Mouse (Mus musculus) embryonic facial prominence, embryonic 11.5 days (tissue): Measurements from ENCODE around the gene Zfp36l2. TPM values are rescaled to one million over a fixed set of nuclear protein-coding genes. Genes with fewer than 3 reads are reported as not detected.
A peak's percentile ranks its signal among the peaks of the same experiment; 100 is the strongest.
"Not testable (repeated sequence)": the region's sequence is repeated elsewhere in the genome, so short reads cannot be mapped to it uniquely, and the experiment has no call there.

Source experiments
- ATAC-seq: fragments of 200-750 bp; cut with Nextera tagmentation; replicated peaks from 2 replicates; pipeline ENCODE4 v1.8.0; 2017; ENCODE audit warnings: low read depth; ENCODE audit not compliant: insufficient number of reproducible peaks, low FRiP score, low TSS enrichment
- DNase-seq: peaks from one replicate; pipeline ENCODE4 v3.0.0-alpha.2; 2015; ENCODE audit warnings: low spot score
- H3K27ac ChIP-seq: fragments of 300-500 bp; sonication (generic); replicated peaks from 2 replicates; pipeline ENCODE4 v1.5.1; 2014; ENCODE audit warnings: mild to moderate bottlenecking, low read depth, low read length, control low read depth
- H3K27me3 ChIP-seq: fragments of 300-500 bp; sonication (generic); 2 replicates; pipeline ENCODE4 v1.6.1; 2014; ENCODE audit warnings: mild to moderate bottlenecking, low read length, moderate library complexity, mixed read lengths; ENCODE audit not compliant: control insufficient read depth, insufficient read depth
- H3K36me3 ChIP-seq: fragments of 300-500 bp; sonication (generic); replicated peaks from 2 replicates; pipeline ENCODE4 v1.6.1; 2014; ENCODE audit warnings: low read depth, mild to moderate bottlenecking, low read length, moderate library complexity, mixed read lengths; ENCODE audit not compliant: control insufficient read depth, insufficient read depth
- H3K4me1 ChIP-seq: fragments of 300-500 bp; sonication (generic); 2 replicates; pipeline ENCODE4 v1.6.1; 2014; ENCODE audit warnings: low read length, mixed read lengths; ENCODE audit not compliant: control insufficient read depth, insufficient read depth
- H3K4me2 ChIP-seq: fragments of 300-500 bp; sonication (generic); 2 replicates; pipeline ENCODE4 v1.6.1; 2014; ENCODE audit warnings: low read depth, mild to moderate bottlenecking, control low read depth, low read length, moderate library complexity
- H3K4me3 ChIP-seq: fragments of 300-500 bp; sonication (generic); 2 replicates; pipeline ENCODE4 v1.5.1; 2014; ENCODE audit warnings: low read depth, low read length, control low read depth
- H3K9ac ChIP-seq: fragments of 300-500 bp; sonication (generic); replicated peaks from 2 replicates; pipeline ENCODE4 v1.6.1; 2014; ENCODE audit warnings: mild to moderate bottlenecking, control low read depth, low read length
- H3K9me3 ChIP-seq: fragments of 300-500 bp; sonication (generic); replicated peaks from 2 replicates; pipeline ENCODE4 v1.6.1; 2016; ENCODE audit warnings: mild to moderate bottlenecking, low read length, inconsistent platforms, mixed read lengths; ENCODE audit not compliant: control insufficient read depth
- WGBS: fragments of 180-500 bp; shearing (Covaris S2); extraction: QIAGEN DNeasy Blood & Tissue Kit; methylation state at CpG from one replicate; pipeline ENCODE4 v1.1.7; 2014; 5-methylcytosine and 5-hydroxymethylcytosine counted together
- polyA plus RNA-seq: library from polyadenylated mRNA; unstranded; fragments of >200 nt; fragmentation: Nextera tagmentation; extraction: Ambion mirVana; gene quantifications from 2 replicates; pipeline ENCODE4 v1.2.1, GENCODE M21; 2014

The Zfp36l2 gene
- polyA plus RNA-seq, 1 experiment from 2014 or later = 22.8 TPM

DNA sequence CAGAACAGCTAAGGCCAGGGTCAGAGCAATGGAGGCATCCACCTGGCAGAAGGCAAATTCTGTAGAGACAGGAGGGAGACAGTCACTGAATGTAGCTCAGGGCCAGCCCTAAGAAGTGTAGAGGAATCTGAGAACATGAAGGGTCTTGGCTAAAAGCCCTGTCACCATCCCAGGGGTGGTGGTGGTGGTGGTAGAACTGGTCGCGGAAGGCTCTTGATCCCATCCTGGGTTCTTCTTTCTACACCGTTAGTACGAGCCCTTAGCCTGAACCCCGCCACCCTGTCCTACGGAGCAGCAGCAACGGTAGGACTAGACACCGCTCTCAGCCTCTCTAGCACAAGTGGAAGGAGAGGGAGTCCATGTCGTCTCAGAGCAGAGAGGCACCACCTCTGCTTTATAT is 5.7 kb upstream of the Zfp36l2 start:
- ATAC-seq (no peak), DNase-seq (no peak)
- no peak overlapping the region for H3K9ac ChIP-seq
- 95% methylated on average over 9 of the region's 9 CpGs for WGBS
- peaks cover 3% of the 10 kb centered on the region; the same call in 1 of the 2 replicates for H3K36me3 ChIP-seq
- no peaks in the 10 kb centered on the region for H3K27me3 ChIP-seq
- no peak overlapping the region for H3K4me3 ChIP-seq
- H3K27ac ChIP-seq = no peak overlapping the region
- peaks cover 10% of the 10 kb centered on the region for H3K4me1 ChIP-seq
- no peak overlapping the region for H3K4me2 ChIP-seq
- H3K9me3 ChIP-seq = no peaks in the 10 kb centered on the region

GRCm38 (mm10) chr17:84191946-84192345 is 4.2 kb upstream of the Zfp36l2 start:
- no peak overlapping the region for H3K4me2 ChIP-seq
- peaks cover 3% of the 10 kb centered on the region; the same call in 1 of the 2 replicates for H3K36me3 ChIP-seq
- 89% methylated on average over 4 of the region's 4 CpGs for WGBS
- no peak overlapping the region for H3K9ac ChIP-seq
- peaks cover 8% of the 10 kb centered on the region for H3K4me1 ChIP-seq
- H3K4me3 ChIP-seq = no peak overlapping the region
- no peak for DNase-seq
- no peaks in the 10 kb centered on the region for H3K9me3 ChIP-seq
- H3K27ac ChIP-seq = no peak overlapping the region
- no peaks in the 10 kb centered on the region for H3K27me3 ChIP-seq
- no peak for ATAC-seq

DNA sequence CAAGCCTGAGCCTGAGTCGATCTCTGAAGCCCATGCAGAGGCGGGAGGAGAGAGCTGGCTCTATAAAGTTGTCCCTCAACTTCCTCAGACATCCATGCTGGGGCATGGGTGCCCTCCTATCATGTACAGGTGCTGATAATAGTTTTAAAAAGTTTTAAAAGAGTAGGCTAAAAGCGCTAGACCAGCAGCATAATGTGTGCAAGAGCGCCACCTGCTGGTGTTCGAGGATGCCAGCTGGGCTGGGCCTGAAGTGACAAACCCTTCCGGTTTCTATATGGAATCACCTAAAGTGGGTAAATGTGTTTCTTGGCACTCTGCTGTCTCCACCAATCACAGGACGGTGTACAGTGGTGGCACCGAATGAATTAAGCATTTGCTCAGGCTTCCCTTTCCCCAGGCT is 3.1 kb upstream of the Zfp36l2 start:
- Histone ChIP-seq H3K4me2 (no peak overlapping the region), H3K36me3 (peaks cover 3% of the 10 kb centered on the region; the same call in 1 of the 2 replicates), H3K4me3 (no peak overlapping the region), H3K27me3 (no peaks in the 10 kb centered on the region), H3K27ac (no peak overlapping the region), H3K9me3 (no peaks in the 10 kb centered on the region), H3K4me1 (peaks cover 8% of the 10 kb centered on the region; the same call in 1 of the 2 replicates), H3K9ac (no peak overlapping the region)
- DNase-seq (peak; percentile 91), ATAC-seq (no peak)
- 29% methylated on average over 8 of the region's 8 CpGs for WGBS

DNA sequence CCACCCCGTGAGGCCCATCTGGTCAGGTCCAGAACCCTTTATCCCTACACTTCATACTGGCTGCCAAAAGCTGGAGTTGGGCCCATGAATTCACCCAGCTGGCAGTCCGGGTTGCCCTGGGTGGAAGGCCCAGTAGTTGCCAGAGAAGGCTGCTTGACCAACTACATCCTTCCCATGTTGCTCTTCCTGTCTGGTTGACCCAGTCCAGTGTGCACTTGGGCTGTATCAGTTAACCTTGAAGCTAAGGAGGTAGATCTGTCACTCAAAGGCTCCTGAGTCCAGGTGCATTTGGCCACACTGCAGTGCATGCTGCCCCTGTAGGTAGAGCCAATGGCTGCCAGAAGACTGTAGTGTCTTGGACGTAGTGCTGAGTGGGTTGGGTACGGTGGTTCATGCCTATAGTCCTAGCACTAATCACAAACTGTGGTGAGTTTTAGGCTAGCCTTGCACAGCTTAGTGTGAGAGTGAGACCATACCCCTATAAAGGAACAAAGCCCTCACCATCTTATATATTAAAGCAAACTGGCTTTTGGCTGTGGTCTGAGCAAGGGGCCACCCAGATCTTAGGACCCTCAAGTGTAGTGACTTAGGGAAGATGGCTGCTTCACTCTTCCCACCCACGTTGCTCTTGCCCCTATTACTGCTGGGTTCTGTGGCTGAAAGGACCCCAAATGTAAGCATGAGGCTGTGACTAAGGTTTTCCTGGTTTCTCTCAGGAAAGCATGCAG is 1.5 kb upstream of the Zfp36l2 start:
- Histone ChIP-seq H3K4me2 (peak overlapping the region; percentile 83; the same call in 1 of the 2 replicates), H3K9me3 (no peaks in the 10 kb centered on the region), H3K36me3 (peaks cover 7% of the 10 kb centered on the region), H3K27ac (peak overlapping the region; percentile 95), H3K4me3 (peak overlapping the region; percentile 46; the same call in 1 of the 2 replicates), H3K4me1 (peaks cover 8% of the 10 kb centered on the region; the same call in 1 of the 2 replicates), H3K9ac (peak overlapping the region; percentile 69), H3K27me3 (no peaks in the 10 kb centered on the region)
- DNase-seq (no peak), ATAC-seq (no peak)
- 79% methylated on average over 5 of the region's 5 CpGs for WGBS

DNA sequence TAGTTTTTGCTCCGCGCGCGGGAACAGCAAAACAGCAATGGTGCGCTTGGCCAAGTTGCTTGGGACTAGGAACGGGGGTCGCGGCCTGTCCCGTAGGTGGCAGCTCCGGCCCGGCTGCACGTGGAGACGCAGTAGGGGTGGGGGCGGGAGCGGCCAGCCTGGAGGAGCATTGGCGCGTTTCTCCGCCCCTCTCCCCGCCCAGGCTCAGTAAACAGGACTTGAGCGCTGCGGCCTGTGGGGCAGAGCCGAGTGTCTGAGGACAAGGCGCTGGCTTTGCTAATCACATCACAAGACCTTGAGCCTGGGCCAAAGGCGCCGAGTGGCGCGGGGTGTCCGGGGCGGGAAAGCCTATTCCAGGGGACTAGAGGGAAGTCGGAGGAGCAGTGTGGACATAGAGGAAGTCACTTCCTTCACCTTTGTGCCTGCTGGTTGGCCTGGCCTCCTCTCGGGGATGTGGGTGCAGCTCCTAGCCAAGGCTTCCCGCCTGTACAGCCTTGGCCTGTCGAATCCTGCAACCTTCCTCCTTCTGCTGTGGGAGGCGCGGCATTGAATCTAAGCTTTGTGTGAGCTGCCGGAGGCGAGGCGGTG is 721 bp upstream of the Zfp36l2 start:
- peaks cover 8% of the 10 kb centered on the region; the same call in 1 of the 2 replicates for H3K4me1 ChIP-seq
- under 1% methylated on average over 37 of the region's 38 CpGs for WGBS

DNA sequence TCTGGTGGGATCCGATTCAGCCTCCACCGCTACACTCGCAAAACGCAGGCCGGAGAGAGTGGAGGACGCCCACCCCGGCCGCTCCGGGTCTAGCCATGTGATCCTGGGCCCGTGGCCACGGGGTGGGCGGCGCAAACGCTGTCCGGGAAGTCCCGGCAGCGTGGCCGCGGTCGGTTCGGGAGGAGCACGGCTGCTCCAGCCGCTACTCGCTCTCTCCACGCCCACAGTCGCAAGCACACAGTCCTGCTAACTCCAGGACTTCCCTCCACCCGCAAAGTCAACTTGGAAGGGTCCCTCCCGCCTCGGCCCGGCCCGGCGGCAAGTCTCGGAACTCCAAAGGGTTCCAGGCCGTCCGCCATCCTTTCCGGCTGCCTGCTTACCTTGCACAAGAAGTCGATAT is 483 bp downstream of the Zfp36l2 start:
- peaks cover 18% of the 10 kb centered on the region for H3K4me1 ChIP-seq
- peak; percentile 8; the same call in 1 of the 2 replicates for ATAC-seq
- WGBS = 0% methylated on average over 10 of the region's 37 CpGs

More for the DNA sequence above, 721 bp upstream of the Zfp36l2 start:
- Histone ChIP-seq H3K27me3 (no peaks in the 10 kb centered on the region), H3K4me2 (peak overlapping the region; percentile 83), H3K27ac (peak overlapping the region; percentile 95), H3K4me3 (peak overlapping the region; percentile 46), H3K9me3 (no peaks in the 10 kb centered on the region), H3K36me3 (peaks cover 7% of the 10 kb centered on the region), H3K9ac (peak overlapping the region; percentile 69)
- DNase-seq (peak; percentile 88), ATAC-seq (peak; percentile 80)

DNA sequence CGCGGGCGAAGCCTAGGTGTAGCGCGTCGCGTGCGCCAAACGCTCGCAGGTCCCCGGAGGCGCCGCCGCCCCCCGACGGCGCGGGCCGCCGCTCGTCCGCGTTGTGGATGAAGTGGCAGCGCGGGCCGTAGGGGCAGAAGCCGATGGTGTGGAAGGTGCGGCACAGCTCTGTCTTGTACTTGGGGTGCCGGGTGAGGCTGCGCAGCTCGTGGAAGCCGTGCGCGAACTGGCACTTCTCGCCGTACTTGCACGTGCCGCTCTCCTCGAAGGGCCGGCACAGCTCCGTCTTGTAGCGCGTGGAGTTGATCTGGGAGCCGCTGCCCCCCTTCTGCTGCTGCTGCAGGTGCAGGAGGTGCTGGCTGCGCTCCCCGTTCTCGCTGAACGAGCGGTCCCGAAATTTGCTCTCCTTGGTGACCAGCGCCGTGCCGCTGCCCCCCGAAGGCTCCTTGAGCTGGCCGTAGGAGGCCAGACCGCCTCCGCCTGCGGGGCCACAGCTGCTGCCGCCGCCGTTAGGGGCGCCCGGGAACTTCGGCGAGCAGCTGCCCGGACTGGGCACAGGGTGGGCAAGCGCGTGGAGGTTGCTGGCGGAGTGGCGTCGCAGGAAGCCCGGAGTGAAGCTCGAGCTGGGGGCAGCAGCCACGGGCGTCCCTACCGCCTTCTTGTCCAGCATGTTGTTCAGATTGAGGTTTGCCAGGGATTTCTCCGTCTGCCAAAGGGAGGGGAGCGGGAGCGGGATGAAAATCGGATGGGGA is 1.1 kb downstream of the Zfp36l2 start:
- no peaks in the 10 kb centered on the region for H3K9me3 ChIP-seq
- peak overlapping the region; percentile 83 for H3K4me2 ChIP-seq
- H3K4me1 ChIP-seq = peaks cover 18% of the 10 kb centered on the region
- peak overlapping the region; percentile 96 for H3K27ac ChIP-seq
- no peak for ATAC-seq
- H3K4me3 ChIP-seq = peak overlapping the region; percentile 93
- no peaks in the 10 kb centered on the region for H3K27me3 ChIP-seq
- under 1% methylated on average over 70 of the region's 80 CpGs for WGBS
- DNase-seq = peak; percentile 56
- H3K36me3 ChIP-seq = peaks cover 7% of the 10 kb centered on the region
- peak overlapping the region; percentile 91 for H3K9ac ChIP-seq

More for the DNA sequence above, 483 bp downstream of the Zfp36l2 start:
- H3K9ac ChIP-seq = peak overlapping the region; percentile 91
- DNase-seq, H3K9me3 ChIP-seq, H3K36me3 ChIP-seq, H3K27me3 ChIP-seq: not testable (repeated sequence)
- H3K27ac ChIP-seq = peak overlapping the region; percentile 96
- H3K4me2 ChIP-seq = peak overlapping the region; percentile 83
- peak overlapping the region; percentile 93 for H3K4me3 ChIP-seq
